Mouse (Mus musculus) lung, adult 2 months (tissue): ENCODE data around the gene Stn1. TPM values are rescaled to one million over a fixed set of nuclear protein-coding genes. Genes with fewer than 3 reads are reported as not detected.

Experiments
- DNase-seq: peaks from one replicate; pipeline ENCODE4 v3.0.0; 2022
- H3K4me1 ChIP-seq: fragments of 200-500 bp; 2 replicates; pipeline ENCODE4 v1.6.1; 2011; ENCODE audit warnings: low read length; ENCODE audit not compliant: control insufficient read depth, insufficient read depth
- H3K4me3 ChIP-seq: fragments of 200-500 bp; replicated peaks from 2 replicates; pipeline ENCODE3; 2011; ENCODE audit warnings: low read depth, mild to moderate bottlenecking, control low read depth, low read length; ENCODE audit errors: extremely low read depth
- CTCF ChIP-seq: fragments of 200-500 bp; IDR thresholded peaks from 2 replicates; pipeline ENCODE4 v1.5.1; 2011; ENCODE audit warnings: mild to moderate bottlenecking, low read length, control low read depth; ENCODE audit not compliant: insufficient read depth
- POLR2A ChIP-seq: fragments of 200-500 bp; IDR thresholded peaks from 2 replicates; pipeline ENCODE4 v1.6.1; 2011; ENCODE audit warnings: low read depth, mild to moderate bottlenecking, control low read depth, low read length, borderline replicate concordance; ENCODE audit errors: extremely low read depth
- WGBS: fragments of 180-500 bp; shearing (Covaris S2); methylation state at CpG from one replicate; pipeline ENCODE4 v1.1.7; 2018; 5-methylcytosine and 5-hydroxymethylcytosine counted together
- polyA plus RNA-seq: library from polyadenylated mRNA; depleted of rRNA; stranded (reverse); fragments of >200 nt; gene quantifications from 2 replicates; pipeline ENCODE4 v1.2.3, GENCODE M21; 2012

The Stn1 gene
- polyA plus RNA-seq, 1 experiment = 21.1 TPM

DNA sequence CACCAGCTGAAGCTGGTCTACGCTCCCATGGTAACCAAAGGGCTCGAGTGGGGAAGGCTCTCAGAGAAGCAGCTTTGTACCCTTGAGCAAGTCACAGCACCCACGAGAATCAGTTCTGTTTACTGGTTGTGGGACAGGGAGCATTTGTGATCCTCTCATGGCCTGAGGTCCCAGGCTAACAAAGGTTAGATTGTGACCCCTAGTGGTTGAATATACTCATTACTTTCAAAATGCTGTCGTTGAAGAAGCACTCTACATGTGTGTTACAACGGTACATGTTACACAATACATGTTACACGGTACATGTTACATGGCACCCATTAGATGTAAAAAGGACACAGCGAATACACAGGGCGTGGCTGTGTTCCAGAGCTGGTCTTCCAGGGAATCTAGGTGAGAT lies 34.7 kb downstream of the Stn1 start:
- DNase-seq = no peak
- WGBS = 74% methylated on average over 8 of the region's 8 CpGs
- 0 out of 2 replicates have a peak, but pooled peaks cover 3% of the 10 kb centered on the region for H3K4me1 ChIP-seq
- no peak for TF ChIP-seq CTCF
- TF ChIP-seq POLR2A = no peak
- no peak overlapping the region for H3K4me3 ChIP-seq

DNA sequence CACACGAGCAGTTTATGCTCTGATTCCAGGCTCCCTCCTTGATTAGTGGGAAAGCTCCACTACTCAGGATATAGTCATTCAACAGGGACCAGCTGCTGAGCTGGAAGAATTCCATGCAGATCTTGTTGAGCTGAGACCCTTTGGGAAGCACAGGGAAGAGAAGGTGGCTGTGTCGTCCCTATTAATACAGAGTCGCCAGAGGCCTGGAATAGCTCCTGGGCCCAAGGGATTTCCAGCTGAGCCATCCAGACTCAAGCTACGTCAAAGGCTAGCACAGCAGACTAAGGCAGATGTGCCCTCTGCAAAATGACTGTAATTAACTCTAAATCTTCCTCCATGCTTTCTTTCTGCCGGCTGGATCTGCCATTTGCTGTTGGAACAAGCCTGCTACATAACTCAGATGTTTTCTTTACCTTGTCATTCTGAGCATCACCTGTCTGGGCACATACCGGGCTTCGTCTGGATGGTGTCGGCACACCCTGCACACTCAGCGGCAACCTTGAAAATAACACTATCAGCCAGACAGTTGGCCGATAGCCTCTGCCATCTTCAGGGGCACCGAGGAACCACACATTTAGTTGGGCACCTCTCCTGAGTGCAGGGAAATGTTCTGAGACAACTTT lies 36.8 kb downstream of the Stn1 start:
- WGBS = 85% methylated on average over 11 of the region's 11 CpGs
- Histone ChIP-seq H3K4me3 (no peak overlapping the region), H3K4me1 (no peaks in the 10 kb centered on the region)
- no peak for DNase-seq
- TF ChIP-seq CTCF = no peak
- no peak for TF ChIP-seq POLR2A

GRCm38 (mm10) chr19:47499841-47500240 lies 37.5 kb downstream of the Stn1 start:
- no peak overlapping the region for H3K4me3 ChIP-seq
- no peaks in the 10 kb centered on the region for H3K4me1 ChIP-seq
- WGBS = 87% methylated on average over 5 of the region's 5 CpGs
- no peak for DNase-seq
- TF ChIP-seq CTCF (no peak), POLR2A (no peak)

- H3K4me3 ChIP-seq = no peak overlapping the region
- H3K4me1 ChIP-seq = no peaks in the 10 kb centered on the region
- no peak for DNase-seq
- 48% methylated on average over 4 of the region's 4 CpGs for WGBS
- no peak for TF ChIP-seq CTCF
- no peak for TF ChIP-seq POLR2A
Observed at GRCm38 (mm10) chr19:47498942-47499341, 38.4 kb downstream of the Stn1 start.

DNA sequence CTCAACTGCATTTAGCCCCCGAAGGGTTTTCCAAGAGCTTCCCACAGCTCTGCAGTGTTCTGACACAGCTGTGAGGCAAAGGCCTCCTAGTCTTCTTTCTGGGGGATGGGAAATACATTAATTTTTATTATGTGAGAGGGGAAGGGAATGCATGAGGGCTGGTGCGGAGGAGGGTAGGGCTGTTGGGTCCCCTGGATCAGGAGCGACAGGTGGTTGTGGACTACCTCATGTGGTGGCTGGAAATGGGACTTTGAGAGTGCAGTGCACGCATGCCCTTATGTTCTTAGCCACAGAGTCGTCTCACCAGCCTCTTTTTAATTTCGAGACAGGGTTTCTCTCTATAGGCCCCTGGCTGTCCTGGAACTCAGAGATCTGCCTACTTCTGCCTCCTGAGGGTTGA lies 39.6 kb downstream of the Stn1 start:
- DNase-seq = no peak
- no peak overlapping the region for H3K4me3 ChIP-seq
- no peaks in the 10 kb centered on the region for H3K4me1 ChIP-seq
- WGBS = 91% methylated on average over 6 of the region's 6 CpGs
- TF ChIP-seq POLR2A = no peak
- TF ChIP-seq CTCF = no peak

DNA sequence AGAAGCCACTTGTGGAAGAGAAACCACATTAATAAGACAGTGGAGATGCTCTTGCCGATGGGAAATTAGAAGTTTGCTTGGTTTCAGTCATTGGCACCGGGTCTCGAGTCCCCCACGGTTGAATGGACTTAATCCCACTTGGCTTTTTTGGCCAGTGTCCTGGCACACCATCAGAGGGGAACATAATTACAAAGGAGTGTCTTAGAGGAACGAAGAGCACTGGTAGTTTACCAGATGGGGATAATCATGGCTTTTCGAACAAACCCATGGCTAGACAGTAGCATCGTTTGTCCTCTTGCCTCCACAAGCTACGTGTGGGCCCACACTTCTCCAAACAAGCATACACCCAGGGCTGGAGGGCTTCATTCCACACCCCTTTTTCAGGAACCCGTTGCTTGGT lies 40.0 kb downstream of the Stn1 start:
- DNase-seq = no peak
- no peak for TF ChIP-seq CTCF
- no peak for TF ChIP-seq POLR2A
- H3K4me3 ChIP-seq = no peak overlapping the region
- WGBS = 70% methylated on average over 9 of the region's 9 CpGs
- no peaks in the 10 kb centered on the region for H3K4me1 ChIP-seq

DNA sequence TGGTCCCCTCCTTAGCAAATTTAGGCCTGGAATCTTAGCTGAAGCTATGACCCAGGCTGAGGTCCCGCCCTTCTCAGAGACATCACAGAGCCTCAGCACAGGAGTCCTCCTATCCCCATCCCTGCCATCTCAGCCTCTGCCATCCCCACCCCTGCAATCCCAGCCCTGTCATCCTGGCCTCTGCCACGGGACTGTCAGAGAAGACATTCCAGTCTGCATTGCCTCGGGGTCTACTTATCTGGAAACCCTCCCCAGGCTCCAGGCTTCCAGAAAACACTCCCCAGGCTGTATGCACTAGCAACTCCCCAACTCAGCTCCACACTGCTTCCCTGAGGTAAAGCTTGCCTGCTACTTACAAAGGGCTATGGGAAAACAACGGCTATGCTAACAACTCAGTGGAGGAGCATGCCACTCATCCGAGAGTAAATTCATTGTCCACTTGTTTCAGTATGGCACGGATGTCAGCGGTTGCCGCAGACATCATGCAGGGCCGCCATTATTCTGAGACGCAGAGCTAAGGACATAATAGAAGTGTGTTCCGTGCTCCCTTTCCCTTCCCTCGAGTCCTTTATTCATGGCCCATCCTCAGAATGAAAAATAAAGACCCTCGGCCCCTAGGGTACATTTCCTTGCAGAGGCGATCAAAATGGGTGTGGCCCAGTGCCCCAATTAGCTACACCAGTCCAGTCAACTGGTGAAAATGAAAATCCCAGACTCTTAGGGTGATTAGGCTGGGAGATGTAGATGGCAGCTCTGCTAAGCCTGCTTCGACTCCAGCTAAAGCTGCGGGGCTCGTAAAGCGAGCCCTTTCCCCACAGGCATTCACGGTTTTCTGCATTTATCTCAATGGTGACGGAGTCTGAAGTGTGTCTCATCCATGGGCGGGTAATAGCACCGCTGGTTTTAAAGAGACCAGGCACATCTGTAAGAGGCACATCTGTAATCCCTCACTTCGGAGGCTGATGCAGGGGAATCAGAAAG lies 44.0 kb downstream of the Stn1 start:
- TF ChIP-seq CTCF = no peak
- TF ChIP-seq POLR2A = no peak
- WGBS = 80% methylated on average over 23 of the region's 23 CpGs
- H3K4me3 ChIP-seq = no peak overlapping the region
- DNase-seq = no peak
- H3K4me1 ChIP-seq = no peaks in the 10 kb centered on the region

DNA sequence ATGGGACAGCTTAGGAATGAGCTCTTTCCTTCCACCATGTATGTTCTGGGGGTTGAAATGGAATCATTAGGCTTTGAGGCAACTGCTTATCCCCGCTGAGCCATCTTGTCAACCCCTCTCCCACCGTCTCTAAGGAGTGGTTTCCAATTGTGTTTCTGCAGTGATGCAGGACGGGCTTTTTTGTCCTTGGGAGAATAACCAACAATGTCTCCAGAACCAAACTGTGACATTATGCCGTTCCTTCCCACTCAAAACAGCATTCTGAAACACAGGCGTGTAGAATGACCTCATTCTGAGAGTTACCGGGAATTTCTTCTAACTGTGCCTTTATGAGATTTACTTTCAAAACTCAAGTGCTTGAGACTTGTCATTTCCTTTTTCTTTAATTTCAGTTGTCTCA lies 44.9 kb downstream of the Stn1 start:
- TF ChIP-seq CTCF (no peak), POLR2A (no peak)
- DNase-seq = no peak
- no peak overlapping the region for H3K4me3 ChIP-seq
- WGBS = 80% methylated on average over 6 of the region's 6 CpGs
- H3K4me1 ChIP-seq = no peaks in the 10 kb centered on the region

- Histone ChIP-seq H3K4me1 (no peaks in the 10 kb centered on the region), H3K4me3 (no peak overlapping the region)
- no peak for TF ChIP-seq POLR2A
- no peak for TF ChIP-seq CTCF
- 60% methylated on average over 2 of the region's 2 CpGs for WGBS
- DNase-seq = no peak
Observed at GRCm38 (mm10) chr19:47491853-47492252, 45.5 kb downstream of the Stn1 start.

DNA sequence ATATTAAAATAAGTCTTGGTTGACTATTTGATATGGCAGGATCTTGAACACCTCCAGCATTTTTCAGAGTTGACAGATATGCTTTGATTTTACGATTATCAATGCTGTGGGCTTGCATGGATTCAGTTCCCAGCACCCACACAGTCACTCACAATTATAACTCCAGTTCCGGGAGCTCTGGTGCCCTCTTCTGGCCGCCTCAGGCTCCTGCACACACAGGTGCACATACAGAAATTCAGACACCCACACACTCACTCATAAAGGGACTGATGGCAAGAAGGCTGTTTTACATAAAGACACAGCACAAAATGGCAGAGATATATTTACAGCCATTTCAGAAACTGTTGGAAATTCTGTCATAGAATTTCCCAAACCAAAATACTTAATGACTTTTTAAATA lies 48.1 kb downstream of the Stn1 start:
- H3K4me1 ChIP-seq = peaks cover 3% of the 10 kb centered on the region; the same call in 1 of the 2 replicates
- no peak for DNase-seq
- H3K4me3 ChIP-seq = no peak overlapping the region
- TF ChIP-seq CTCF = no peak
- TF ChIP-seq POLR2A = no peak
- 88% methylated on average over 3 of the region's 3 CpGs for WGBS
